25 mouse cellular contexts compared by ENCODE assay signal in the genomic region with DNA sequence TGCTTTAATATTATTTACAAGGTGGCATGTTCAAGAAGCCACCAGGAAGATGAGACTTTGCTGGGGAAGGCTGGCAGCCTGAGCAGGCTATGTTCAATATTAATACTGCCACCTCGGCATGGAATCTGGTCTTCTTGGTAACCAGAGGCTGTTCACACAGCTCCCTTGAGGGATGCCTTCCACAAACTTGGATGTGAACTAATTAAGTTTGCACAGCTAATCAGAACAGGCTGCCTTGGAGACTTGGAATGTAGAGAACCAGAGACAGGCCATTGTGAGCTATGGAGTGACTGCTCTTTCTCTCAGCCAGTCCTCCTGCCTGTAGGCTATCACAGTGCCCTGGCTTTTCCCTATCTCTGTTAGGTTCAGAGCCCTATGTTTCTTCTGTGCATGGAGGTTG.
DNase-seq lines count a peak whose midpoint lies in the region; ATAC-seq and TF ChIP-seq lines count a peak whose summit lies in the region.
"Had no signal": no experiment of that assay in that cellular context is flagged by ENCODE, and none has a peak within 500 bp of the region (broad histone marks: within the 10 kb centered on the region; RNA-seq: fewer than 3 reads in every experiment).

No protein-coding gene starts in this region.

- H3K27me3 ChIP-seq in hindbrain, postnatal 0 days (ENCODE audit: insufficient read depth, low read length), result no peaks in the 10 kb centered on the region
- 0 out of 2 replicates have a peak, but pooled peaks cover 4% of the 10 kb centered on the region for H3K27me3 ChIP-seq in hindbrain, embryonic 13.5 days
- H3K27me3 ChIP-seq in embryonic facial prominence, embryonic 13.5 days, result no peaks in the 10 kb centered on the region
- H3K27me3 ChIP-seq: embryonic facial prominence, embryonic 15.5 days; forebrain, embryonic 15.5 days; hindbrain, embryonic 15.5 days; Patski had no signal

- no peak for TF ChIP-seq CTCF in hindbrain, postnatal 0 days (IDR thresholded peaks at IDR 0.05; ENCODE audit: low read depth)

- H3K9ac ChIP-seq in hindbrain, postnatal 0 days (replicated peaks; ENCODE audit: low read length), result no peak overlapping the region
- no peak overlapping the region for H3K9ac ChIP-seq in hindbrain, embryonic 13.5 days
- H3K9ac ChIP-seq in embryonic facial prominence, embryonic 13.5 days, result no peak overlapping the region
- H3K9ac ChIP-seq: embryonic facial prominence, embryonic 15.5 days; forebrain, embryonic 15.5 days; heart, embryonic 15.5 days; hindbrain, embryonic 15.5 days had no signal

- H3K9me3 ChIP-seq in hindbrain, postnatal 0 days (ENCODE audit: low read length), result no peaks in the 10 kb centered on the region
- no peaks in the 10 kb centered on the region for H3K9me3 ChIP-seq in hindbrain, embryonic 13.5 days
- H3K9me3 ChIP-seq in embryonic facial prominence, embryonic 13.5 days, result no peaks in the 10 kb centered on the region
- H3K9me3 ChIP-seq: embryonic facial prominence, embryonic 15.5 days; forebrain, embryonic 15.5 days; heart, embryonic 15.5 days; hindbrain, embryonic 10.5 days; hindbrain, embryonic 15.5 days had no signal

- DNase-seq in hindbrain, postnatal 0 days (ENCODE audit: low spot score), result peak; percentile 40
- DNase-seq in MN1 (ENCODE audit: low spot score), result peak; percentile 79
- DNase-seq in embryo, embryonic 11 days, result peak; percentile 27
- DNase-seq in layer of hippocampus, adult 9-11 months, result no peak
- no peak for DNase-seq in thymus, postnatal 10 days (ENCODE audit: low spot score in 2 of 2)
- no peak for DNase-seq in heart, postnatal 36 days
- DNase-seq: adrenal gland, postnatal 14 days; cerebellum, adult 2 months; cerebellum, postnatal 10 days; gastrocnemius, postnatal 14 days; heart, adult 2 months; heart, postnatal 14 days; kidney, adult 11 months had no signal

- WGBS in hindbrain, postnatal 0 days, result 32% methylated on average over 1 of the region's 1 CpGs
- WGBS in hindbrain, embryonic 13.5 days, result 52% methylated on average over 1 of the region's 1 CpGs
- WGBS in embryonic facial prominence, embryonic 13.5 days, result 21% methylated on average over 1 of the region's 1 CpGs

- H3K27ac ChIP-seq in hindbrain, postnatal 0 days, result no peak overlapping the region
- no peak overlapping the region for H3K27ac ChIP-seq in hindbrain, embryonic 13.5 days
- 0 out of 2 replicates have a peak overlapping the region, but pooled peaks have one; percentile 29 for H3K27ac ChIP-seq in embryonic facial prominence, embryonic 13.5 days
- H3K27ac ChIP-seq: embryonic facial prominence, embryonic 15.5 days; forebrain, embryonic 15.5 days; heart, adult 2 months; heart, embryonic 15.5 days; hindbrain, embryonic 10.5 days; hindbrain, embryonic 15.5 days had no signal

- intact Hi-C loops in heart, postnatal 36 days (cut with DNase I), result no loop called here

- no peak for ATAC-seq in hindbrain, postnatal 0 days
- ATAC-seq in hindbrain, embryonic 13.5 days (ENCODE audit: low FRiP score), result no peak
- no peak for ATAC-seq in embryonic facial prominence, embryonic 13.5 days (ENCODE audit: insufficient number of reproducible peaks, insufficient read depth, low FRiP score, low TSS enrichment, low read depth)
- ATAC-seq: activated CD4-positive, CD25-positive, alpha-beta regulatory T cell, adult 4 months; forebrain, embryonic 15.5 days; inflammation-experienced regulatory T-cells, adult 6 months; Patski had no signal

- H3K4me2 ChIP-seq in hindbrain, postnatal 0 days (ENCODE audit: low read depth, low read length), result no peak overlapping the region
- H3K4me2 ChIP-seq in hindbrain, embryonic 13.5 days, result no peak overlapping the region
- no peak overlapping the region for H3K4me2 ChIP-seq in embryonic facial prominence, embryonic 13.5 days
- H3K4me2 ChIP-seq: embryonic facial prominence, embryonic 15.5 days; forebrain, embryonic 15.5 days; heart, embryonic 11.5 days; heart, embryonic 15.5 days; hindbrain, embryonic 15.5 days had no signal

- no peaks in the 10 kb centered on the region; the same call in 1 of the 2 replicates for H3K4me1 ChIP-seq in hindbrain, postnatal 0 days (ENCODE audit: insufficient read depth, low read length)
- peaks cover 24% of the 10 kb centered on the region for H3K4me1 ChIP-seq in hindbrain, embryonic 13.5 days (replicated peaks)
- H3K4me1 ChIP-seq in embryonic facial prominence, embryonic 13.5 days, result peaks cover 30% of the 10 kb centered on the region
- H3K4me1 ChIP-seq: hindbrain, embryonic 15.5 days had no signal

- no peak overlapping the region for H3K4me3 ChIP-seq in hindbrain, postnatal 0 days (ENCODE audit: low read length)
- H3K4me3 ChIP-seq in hindbrain, embryonic 13.5 days, result no peak overlapping the region
- no peak overlapping the region for H3K4me3 ChIP-seq in embryonic facial prominence, embryonic 13.5 days
- H3K4me3 ChIP-seq: embryonic facial prominence, embryonic 15.5 days; erythroblast, embryonic 14.5 days; forebrain, embryonic 15.5 days; heart, adult 2 months; heart, embryonic 15.5 days; hindbrain, embryonic 10.5 days; hindbrain, embryonic 15.5 days had no signal

- H3K36me3 ChIP-seq in hindbrain, postnatal 0 days (ENCODE audit: insufficient read depth, low read length), result no peaks in the 10 kb centered on the region
- no peaks in the 10 kb centered on the region for H3K36me3 ChIP-seq in hindbrain, embryonic 13.5 days
- H3K36me3 ChIP-seq in embryonic facial prominence, embryonic 13.5 days, result no peaks in the 10 kb centered on the region
- H3K36me3 ChIP-seq: embryonic facial prominence, embryonic 15.5 days; forebrain, embryonic 15.5 days; heart, embryonic 15.5 days; hindbrain, embryonic 10.5 days; hindbrain, embryonic 15.5 days had no signal

Comparison
In these comparisons a context has a peak if more than half of its experiments do, and no peak if none do; other contexts are left out.
1. DNase-seq: peak in hindbrain, postnatal 0 days (single experiment), MN1 (single experiment) and embryo, embryonic 11 days (single experiment); none in layer of hippocampus, adult 9-11 months (single experiment), thymus, postnatal 10 days (0 of 2) and heart, postnatal 36 days (0 of 2).